ENCODE assay signal across 8 mouse cellular contexts in the genomic region with DNA sequence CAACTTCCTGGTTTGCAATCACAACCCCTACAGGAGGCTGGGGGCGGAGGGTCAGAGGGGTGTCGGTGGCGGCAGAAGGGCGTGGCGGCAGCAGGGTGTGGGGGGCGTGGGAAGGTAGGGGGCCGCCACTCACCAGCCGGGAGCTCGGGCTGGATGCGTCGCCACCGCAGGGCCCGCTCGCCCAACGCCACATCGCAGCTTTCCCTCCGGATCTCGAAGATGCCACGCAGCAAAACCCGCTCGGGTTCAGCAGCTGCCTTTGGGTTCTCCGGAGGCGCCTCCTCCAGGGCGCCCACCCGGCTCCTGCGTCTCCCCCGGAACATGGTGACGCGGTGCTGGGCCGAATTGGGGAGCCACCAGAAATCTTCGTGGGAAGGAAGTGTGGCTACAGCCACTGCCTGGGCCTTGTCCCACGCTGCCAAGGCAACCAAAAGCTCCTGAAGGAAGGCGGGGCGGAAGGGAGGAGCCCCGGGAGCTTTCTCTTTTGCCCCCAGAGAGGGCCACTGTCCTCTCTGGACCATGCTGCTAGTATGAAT. TPM values are rescaled to one million over a fixed set of nuclear protein-coding genes. Genes with fewer than 3 reads are reported as not detected.
DNase-seq lines count a peak whose midpoint lies in the region; ATAC-seq lines count a peak whose summit lies in the region.

No protein-coding gene starts in this region.

- H3K4me1 ChIP-seq in forebrain, embryonic 11.5 days (replicated peaks; ENCODE audit: control insufficient read depth, insufficient read depth, low read length), result peaks cover 2% of the 10 kb centered on the region; the same call in 1 of the 2 replicates
- H3K4me1 ChIP-seq in hindbrain, embryonic 10.5 days (replicated peaks), result peaks cover 18% of the 10 kb centered on the region; the same call in 1 of the 2 replicates
- H3K4me1 ChIP-seq in liver, embryonic 11.5 days (replicated peaks; ENCODE audit: control insufficient read depth, insufficient read depth, low read length), result no peaks in the 10 kb centered on the region
- no peaks in the 10 kb centered on the region for H3K4me1 ChIP-seq in neural tube, embryonic 11.5 days (ENCODE audit: control insufficient read depth, insufficient read depth, low read length)

- no peaks in the 10 kb centered on the region for H3K36me3 ChIP-seq in forebrain, embryonic 11.5 days (ENCODE audit: control insufficient read depth, insufficient read depth, low read length)
- no peaks in the 10 kb centered on the region for H3K36me3 ChIP-seq in hindbrain, embryonic 10.5 days
- H3K36me3 ChIP-seq in liver, embryonic 11.5 days (ENCODE audit: control insufficient read depth, insufficient read depth, low read length), result no peaks in the 10 kb centered on the region
- no peaks in the 10 kb centered on the region for H3K36me3 ChIP-seq in neural tube, embryonic 11.5 days (ENCODE audit: control insufficient read depth, insufficient read depth, low read length)

- peak; percentile 15 for DNase-seq in adrenal gland, postnatal 14 days
- no peak for DNase-seq in adrenal gland, postnatal 4 days (ENCODE audit: low spot score in 2 of 2)
- DNase-seq in brain, adult 2 months (ENCODE audit: low read depth, low spot score), result peak; percentile 77
- peak; percentile 70 for DNase-seq in forebrain, embryonic 11.5 days (ENCODE audit: low spot score)
- DNase-seq in hindbrain, embryonic 10.5 days (ENCODE audit: low spot score), result peak; percentile 58
- DNase-seq in liver, embryonic 11.5 days (ENCODE audit: low spot score), result no peak
- DNase-seq in neural tube, embryonic 11.5 days (ENCODE audit: low spot score), result peak; percentile 45
- no peak for DNase-seq in thymus, postnatal 0 days (ENCODE audit: low spot score)

- under 1% methylated on average over 32 of the region's 35 CpGs for WGBS in forebrain, embryonic 11.5 days
- WGBS in hindbrain, embryonic 10.5 days, result under 1% methylated on average over 35 of the region's 35 CpGs
- WGBS in liver, embryonic 11.5 days, result under 1% methylated on average over 35 of the region's 35 CpGs
- under 1% methylated on average over 35 of the region's 35 CpGs for WGBS in neural tube, embryonic 11.5 days

- peak overlapping the region; percentile 37 for H3K4me3 ChIP-seq in forebrain, embryonic 11.5 days (ENCODE audit: low read depth, low read length)
- peak overlapping the region; percentile 66 for H3K4me3 ChIP-seq in hindbrain, embryonic 10.5 days
- H3K4me3 ChIP-seq in liver, embryonic 11.5 days (ENCODE audit: low read depth, low read length), result peak overlapping the region; percentile 52
- peak overlapping the region; percentile 36 for H3K4me3 ChIP-seq in neural tube, embryonic 11.5 days (ENCODE audit: low read depth, low read length)

- H3K4me2 ChIP-seq in forebrain, embryonic 11.5 days (ENCODE audit: low read depth, low read length, severe bottlenecking), result peak overlapping the region; percentile 80
- H3K4me2 ChIP-seq in liver, embryonic 11.5 days, result peak overlapping the region; percentile 77
- H3K4me2 ChIP-seq in neural tube, embryonic 11.5 days (ENCODE audit: low read depth), result peak overlapping the region; percentile 59

- H3K27me3 ChIP-seq in forebrain, embryonic 11.5 days (ENCODE audit: control insufficient read depth, insufficient read depth, low read length), result peaks cover 2% of the 10 kb centered on the region; the same call in 1 of the 2 replicates
- H3K27me3 ChIP-seq in hindbrain, embryonic 10.5 days (ENCODE audit: insufficient read depth, poor library complexity, severe bottlenecking), result peaks cover 34% of the 10 kb centered on the region
- peaks cover 9% of the 10 kb centered on the region for H3K27me3 ChIP-seq in liver, embryonic 11.5 days (replicated peaks; ENCODE audit: control insufficient read depth, insufficient read depth, low read length)
- H3K27me3 ChIP-seq in neural tube, embryonic 11.5 days (ENCODE audit: control insufficient read depth, insufficient read depth, low read length), result no peaks in the 10 kb centered on the region

- no peak overlapping the region for H3K27ac ChIP-seq in forebrain, embryonic 11.5 days (ENCODE audit: low read depth, low read length)
- peak overlapping the region; percentile 83 for H3K27ac ChIP-seq in hindbrain, embryonic 10.5 days
- no peak overlapping the region for H3K27ac ChIP-seq in liver, embryonic 11.5 days (ENCODE audit: low read depth, low read length)
- H3K27ac ChIP-seq in neural tube, embryonic 11.5 days (ENCODE audit: low read depth, low read length), result no peak overlapping the region

- ATAC-seq in forebrain, embryonic 11.5 days (replicated peaks; ENCODE audit: low FRiP score), result peak; percentile 80
- peak; percentile 54 for ATAC-seq in liver, embryonic 11.5 days (replicated peaks; ENCODE audit: low FRiP score)
- ATAC-seq in neural tube, embryonic 11.5 days (ENCODE audit: insufficient read depth, low FRiP score, low TSS enrichment), result peak; percentile 78

- peak overlapping the region; percentile 53 for H3K9ac ChIP-seq in forebrain, embryonic 11.5 days (ENCODE audit: low read length)
- no peak overlapping the region for H3K9ac ChIP-seq in liver, embryonic 11.5 days (ENCODE audit: low read depth, low read length)
- H3K9ac ChIP-seq in neural tube, embryonic 11.5 days (ENCODE audit: low read length), result peak overlapping the region; percentile 53

- H3K9me3 ChIP-seq in forebrain, embryonic 11.5 days (ENCODE audit: control insufficient read depth, low read length), result no peaks in the 10 kb centered on the region
- H3K9me3 ChIP-seq in hindbrain, embryonic 10.5 days, result no peaks in the 10 kb centered on the region
- no peaks in the 10 kb centered on the region for H3K9me3 ChIP-seq in liver, embryonic 11.5 days (ENCODE audit: control insufficient read depth, low read length)
- no peaks in the 10 kb centered on the region for H3K9me3 ChIP-seq in neural tube, embryonic 11.5 days (ENCODE audit: control insufficient read depth, low read length)

RNA-seq across cellular contexts. Expression of gene Neurod1, which starts 27.9 kb away (rescaled TPM):
- 0.71 TPM in 1 of 2 replicates, not detected in the other for total RNA-seq in adrenal gland, postnatal 14 days (2021)
- 1 to 10 TPM; 1.1 to 1.4 TPM for total RNA-seq in adrenal gland, postnatal 4 days (2021)
- 30.7 and 34.3 TPM in 2 replicates for polyA plus RNA-seq in forebrain, embryonic 11.5 days (2014; fragmentation: Nextera tagmentation; extraction: Ambion mirVana)
- polyA plus RNA-seq in hindbrain, embryonic 10.5 days (2016; fragmentation: Nextera tagmentation; extraction: Ambion mirVana), result 20.9 and 52.9 TPM in 2 replicates
- polyA plus RNA-seq in liver, embryonic 11.5 days (2014; fragmentation: Nextera tagmentation; extraction: Ambion mirVana), result 0.10 TPM in 2 replicates
- polyA plus RNA-seq in neural tube, embryonic 11.5 days (2014; fragmentation: Nextera tagmentation; extraction: Ambion mirVana), result 31.8 and 44.8 TPM in 2 replicates
- polyA plus RNA-seq in thymus, postnatal 0 days (2015; fragmentation: Nextera tagmentation; extraction: Ambion mirVana), result not detected in 2 replicates

RNA-seq across cellular contexts. Expression of gene Cerkl, which starts 27.9 kb away (rescaled TPM):
- 6.1 TPM in 2 replicates for total RNA-seq in adrenal gland, postnatal 14 days (2021)
- total RNA-seq in adrenal gland, postnatal 4 days (2021), result 1 to 10 TPM; 1.7 to 2.1 TPM
- 1.2 and 2.2 TPM in 2 replicates for polyA plus RNA-seq in forebrain, embryonic 11.5 days (2014; fragmentation: Nextera tagmentation; extraction: Ambion mirVana)
- polyA plus RNA-seq in hindbrain, embryonic 10.5 days (2016; fragmentation: Nextera tagmentation; extraction: Ambion mirVana), result 1.8 and 6.6 TPM in 2 replicates
- polyA plus RNA-seq in liver, embryonic 11.5 days (2014; fragmentation: Nextera tagmentation; extraction: Ambion mirVana), result 0.77 and 0.97 TPM in 2 replicates
- 2.5 and 6.2 TPM in 2 replicates for polyA plus RNA-seq in neural tube, embryonic 11.5 days (2014; fragmentation: Nextera tagmentation; extraction: Ambion mirVana)
- 3.8 and 4.3 TPM in 2 replicates for polyA plus RNA-seq in thymus, postnatal 0 days (2015; fragmentation: Nextera tagmentation; extraction: Ambion mirVana)

Comparison
In these comparisons a context has a peak if more than half of its experiments do, and no peak if none do; other contexts are left out.
1. DNase-seq: peak in adrenal gland, postnatal 14 days (single experiment), brain, adult 2 months (single experiment), forebrain, embryonic 11.5 days (single experiment), hindbrain, embryonic 10.5 days (single experiment) and neural tube, embryonic 11.5 days (single experiment); none in adrenal gland, postnatal 4 days (0 of 2), liver, embryonic 11.5 days (single experiment) and thymus, postnatal 0 days (single experiment).
2. RNA of gene Neurod1, which starts 27.9 kb away (polyA plus RNA-seq): 31.8 to 44.8 TPM in neural tube, embryonic 11.5 days, 30.7 to 34.3 TPM in forebrain, embryonic 11.5 days and 20.9 to 52.9 TPM in hindbrain, embryonic 10.5 days; 0.10 TPM in liver, embryonic 11.5 days and not detected in thymus, postnatal 0 days; every median in the first group is over 10 times any median in the second.
3. Peak in every context shown above with its lines, with median percentiles within 50 percentile points of each other: ATAC-seq, H3K4me2 ChIP-seq and H3K4me3 ChIP-seq.